Mouse (Mus musculus) G1E (cell line): ENCODE data around the gene Polr3gl.

ENCODE experiments used
- CTCF ChIP-seq: IDR thresholded peaks from 2 replicates; pipeline ENCODE4 v1.5.1; 2012; ENCODE audit warnings: low read depth, low read length, inconsistent platforms, mixed read lengths
- GATA1 ChIP-seq: IDR thresholded peaks from 2 replicates; pipeline ENCODE4 v1.6.1; 2012; ENCODE audit warnings: borderline replicate concordance, low read length, inconsistent platforms, mixed read lengths
- GATA2 ChIP-seq: IDR thresholded peaks from 2 replicates; pipeline ENCODE4 v1.6.1; 2012; ENCODE audit warnings: low read depth, low read length, inconsistent platforms, borderline replicate concordance
- POLR2AphosphoS5 ChIP-seq: IDR thresholded peaks from 2 replicates; pipeline ENCODE4 v1.6.1; 2012; ENCODE audit warnings: low read depth, low read length, inconsistent platforms; ENCODE audit not compliant: insufficient replicate concordance
- TAL1 ChIP-seq: conservative IDR thresholded peaks from 2 replicates; pipeline ENCODE4 v1.6.1; 2012; ENCODE audit warnings: low read depth, low read length, inconsistent platforms, mixed read lengths

GRCm38 (mm10) chr3:96634015-96634414 lies 40.0 kb upstream of the Polr3gl start:
- no peak for TF ChIP-seq CTCF
- no peak for TF ChIP-seq GATA2
- no peak for TF ChIP-seq GATA1
- no peak for TF ChIP-seq POLR2AphosphoS5
- no peak for TF ChIP-seq TAL1
